Mouse (Mus musculus) MEL (cell line): ENCODE results near the gene Mmp2.

ENCODE experiments used
- CTCF ChIP-seq, 3 experiments: IDR thresholded peaks in 2 of 3; conservative IDR thresholded peaks in 1 of 3; 2 replicates each; pipeline ENCODE4 v1.5.1; 2011 to 2012; ENCODE audit warnings: low read length in 3 of 3, low read depth in 2 of 3, mild to moderate bottlenecking in 2 of 3, improper control_type of control experiment in 1 of 3, inconsistent platforms in 1 of 3, mixed read lengths in 1 of 3, moderate library complexity in 1 of 3; ENCODE audit not compliant: control insufficient read depth in 1 of 3, insufficient read depth in 1 of 3, poor library complexity in 1 of 3, severe bottlenecking in 1 of 3
- GATA1 ChIP-seq: IDR thresholded peaks from 2 replicates; pipeline ENCODE4 v1.6.1; 2011; ENCODE audit warnings: low read depth, low read length, improper control_type of control experiment
- MAX ChIP-seq: IDR thresholded peaks from 2 replicates; pipeline ENCODE4 v1.6.1; 2011; ENCODE audit warnings: low read length, improper control_type of control experiment
- POLR2A ChIP-seq, 2 experiments: IDR thresholded peaks; 2 replicates each; pipeline ENCODE4 v1.6.1; 2011 to 2012; ENCODE audit warnings: low read length in 2 of 2, mild to moderate bottlenecking in 2 of 2, control low read depth in 1 of 2, improper control_type of control experiment in 1 of 2, low read depth in 1 of 2, moderate library complexity in 1 of 2; ENCODE audit not compliant: control insufficient read depth in 1 of 2, insufficient read depth in 1 of 2, poor library complexity in 1 of 2

GRCm38 (mm10) chr8:92899590-92899989 is 72.5 kb downstream of the Mmp2 start:
- TF ChIP-seq CTCF (IDR thresholded peaks at IDR 0.05 in 2 of 3, conservative IDR thresholded peaks at IDR 0.05 in 1 of 3; ENCODE audit: control insufficient read depth in 1 of 3, insufficient read depth in 1 of 3, low read depth in 2 of 3, low read length in 3 of 3, poor library complexity in 1 of 3, severe bottlenecking in 1 of 3) = no peak
- TF ChIP-seq POLR2A (IDR thresholded peaks at IDR 0.05; ENCODE audit: control insufficient read depth in 1 of 2, insufficient read depth in 1 of 2, low read depth in 1 of 2, low read length in 2 of 2, poor library complexity in 1 of 2) = no peak
- TF ChIP-seq MAX = no peak
- no peak for TF ChIP-seq GATA1
